Mouse (Mus musculus) right cerebral cortex, postnatal 4 days (tissue): ENCODE results near the gene Cfap300.

Source experiments
- DNase-seq: peaks from one replicate; pipeline ENCODE4 v3.0.0-alpha.2; 2022

Gene Cfap300

GRCm38 (mm10) chr9:7980162-7980561 lies 62.5 kb downstream of the Cfap300 start:
- DNase-seq: no peak

DNA sequence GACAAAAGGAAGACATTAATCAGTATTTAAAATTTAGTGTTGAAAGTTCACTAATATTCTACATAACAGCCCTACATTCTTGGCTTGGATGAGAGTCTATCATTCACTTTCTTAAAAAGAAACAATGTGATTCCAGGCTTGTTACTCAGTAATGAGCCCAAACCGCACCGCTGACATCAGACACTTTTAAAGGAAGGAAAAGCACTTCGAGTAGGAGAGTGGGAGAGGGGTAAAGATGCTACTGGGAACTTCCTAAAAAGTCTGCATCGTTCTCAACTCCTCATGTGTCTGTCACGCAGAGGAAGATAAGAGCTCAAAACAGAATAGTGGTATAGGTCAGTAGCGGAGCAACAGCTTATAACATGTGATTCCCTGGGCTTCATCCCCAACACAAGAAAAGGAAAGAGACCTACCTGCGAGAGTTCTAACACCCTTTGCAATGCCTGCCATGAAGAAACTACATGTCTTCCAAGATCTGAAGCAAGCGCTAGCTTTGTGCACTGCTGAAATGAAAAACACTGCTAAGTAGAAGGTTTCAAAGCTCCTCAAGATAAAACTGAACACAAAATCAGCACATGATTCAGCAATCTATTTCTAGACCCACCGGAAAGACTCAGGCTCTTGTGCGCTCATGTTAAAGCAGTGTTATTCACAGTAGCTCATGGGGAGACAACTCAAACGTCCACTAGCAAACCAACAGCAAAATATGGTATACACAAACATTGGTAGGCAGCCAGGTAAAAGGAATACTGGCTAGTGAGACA lies 63.3 kb downstream of the Cfap300 start:
- no peak for DNase-seq

DNA sequence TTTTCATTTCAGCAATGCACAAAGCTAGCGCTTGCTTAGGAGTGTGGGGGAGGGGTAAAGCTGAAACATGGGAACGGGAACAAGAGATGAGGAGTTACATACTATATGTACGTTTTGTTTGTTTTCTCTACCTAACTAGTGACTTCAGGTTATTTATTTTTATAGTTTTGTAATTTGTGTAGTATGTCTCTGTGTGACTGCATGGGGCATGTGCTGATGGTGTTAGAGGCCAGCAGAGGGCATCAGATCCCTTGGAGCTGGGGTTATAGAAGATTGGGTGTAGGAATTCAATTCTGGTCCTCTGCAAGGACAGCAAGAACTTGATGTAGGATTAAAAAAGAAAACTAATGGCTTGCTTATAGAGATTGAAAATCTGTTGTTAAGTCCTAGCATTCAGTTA lies 64.1 kb downstream of the Cfap300 start:
- DNase-seq: no peak

GRCm38 (mm10) chr9:7977587-7977986 lies 65.0 kb downstream of the Cfap300 start:
- DNase-seq: no peak

DNA sequence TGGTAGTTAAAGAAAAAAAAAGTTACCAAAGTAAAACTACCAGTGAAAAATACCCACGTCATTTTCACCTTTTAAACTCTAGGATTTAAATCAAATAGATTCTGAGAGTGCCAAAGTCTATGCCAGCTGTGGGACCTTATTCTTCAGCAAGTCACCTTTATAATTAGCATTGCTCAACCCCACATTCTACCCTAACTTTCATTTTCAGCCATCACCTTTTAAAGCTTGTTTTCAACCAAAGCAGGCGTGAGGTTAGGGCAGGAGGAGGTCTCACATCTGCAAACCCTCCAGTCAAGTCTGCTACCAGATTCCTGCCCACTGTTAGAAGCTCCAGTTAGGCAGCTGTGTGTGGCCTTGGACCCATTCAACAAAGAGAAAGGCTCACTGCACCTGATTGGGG lies 70.6 kb downstream of the Cfap300 start:
- no peak for DNase-seq
